Mouse (Mus musculus) common myeloid progenitor, adult 5-6 weeks (primary cell): ENCODE measurements around the gene Syf2. TPM values are rescaled to one million over a fixed set of nuclear protein-coding genes. Genes with fewer than 3 reads are reported as not detected.
"Not testable (repeated sequence)": the region's sequence is repeated elsewhere in the genome, so short reads cannot be mapped to it uniquely, and the experiment has no call there.

Experiments used
- ATAC-seq: replicated peaks from 2 replicates; pipeline ENCODE4 v1.8.0; 2016; ENCODE audit warnings: low read depth, mild to moderate bottlenecking, moderate TSS enrichment, inconsistent platforms; ENCODE audit not compliant: poor library complexity, severe bottlenecking
- total RNA-seq: library from RNA; stranded (forward); fragments of 200-1000, 187-1606 nt; gene quantifications from 2 replicates; pipeline ENCODE4 v1.2.3, GENCODE M21; 2017

The Syf2 gene
- 230 and 275 TPM in 2 replicates for total RNA-seq

GRCm38 (mm10) chr4:134930684-134931481 lies at the start of gene Syf2:
Gene Syf2, plus strand, starts transcription at chr4:134930898.
- peak; percentile 80 for ATAC-seq

- ATAC-seq = peak; percentile 71
These were observed 47.4 kb upstream of the Syf2 start for GRCm38 (mm10) chr4:134883266-134883665.

- ATAC-seq = no peak; the same call in 1 of the 2 replicates
These were observed 46.9 kb upstream of the Syf2 start for GRCm38 (mm10) chr4:134883808-134884207.

- ATAC-seq = no peak
These were observed 46.3 kb upstream of the Syf2 start for GRCm38 (mm10) chr4:134884364-134884763.

GRCm38 (mm10) chr4:134892096-134892495 lies 38.6 kb upstream of the Syf2 start:
- peak; percentile 32; the same call in 1 of the 2 replicates for ATAC-seq

- ATAC-seq = no peak
These were observed 33.4 kb upstream of the Syf2 start for GRCm38 (mm10) chr4:134897256-134897655.

- ATAC-seq = no peak
These were observed 29.6 kb upstream of the Syf2 start for GRCm38 (mm10) chr4:134901126-134901525.

GRCm38 (mm10) chr4:134903046-134903445 lies 27.7 kb upstream of the Syf2 start:
- no peak for ATAC-seq

- not testable (repeated sequence) for ATAC-seq
These were observed 19.3 kb upstream of the Syf2 start for GRCm38 (mm10) chr4:134911406-134911805.

- ATAC-seq = peak; percentile 42
These were observed 17.3 kb upstream of the Syf2 start for GRCm38 (mm10) chr4:134913413-134913812.

GRCm38 (mm10) chr4:134914122-134914863 lies 16.4 kb upstream of the Syf2 start:
- peak; percentile 23; the same call in 1 of the 2 replicates for ATAC-seq

GRCm38 (mm10) chr4:134914864-134915209 lies 15.9 kb upstream of the Syf2 start, which contains the start of gene Tmem50a:
Gene Tmem50a, minus strand, starts transcription at chr4:134915024.
- ATAC-seq = peak; percentile 84

- no peak for ATAC-seq
These were observed 15.3 kb upstream of the Syf2 start for GRCm38 (mm10) chr4:134915223-134916050.

- no peak for ATAC-seq
These were observed 13.5 kb upstream of the Syf2 start for GRCm38 (mm10) chr4:134917194-134917593.

- ATAC-seq = 0 out of 2 replicates have a peak, but pooled peaks have one; percentile 6
These were observed 12.3 kb upstream of the Syf2 start for GRCm38 (mm10) chr4:134918381-134918780.

- ATAC-seq = peak; percentile 39
These were observed 10.8 kb upstream of the Syf2 start for GRCm38 (mm10) chr4:134919733-134920540.

- no peak for ATAC-seq
These were observed 10.1 kb upstream of the Syf2 start for GRCm38 (mm10) chr4:134920631-134921030.

- ATAC-seq = no peak
These were observed 9.0 kb upstream of the Syf2 start for GRCm38 (mm10) chr4:134921703-134922102.

- no peak for ATAC-seq
These were observed 8.4 kb upstream of the Syf2 start for GRCm38 (mm10) chr4:134922111-134922924.
